Mouse (Mus musculus): ENCODE results near the gene Nrf1. TPM values are rescaled to one million over a fixed set of nuclear protein-coding genes. Genes with fewer than 3 reads are reported as not detected.

The Nrf1 gene
- total RNA-seq, 2 experiments from 2014 or later: 23.6 to 26.8 TPM

DNA sequence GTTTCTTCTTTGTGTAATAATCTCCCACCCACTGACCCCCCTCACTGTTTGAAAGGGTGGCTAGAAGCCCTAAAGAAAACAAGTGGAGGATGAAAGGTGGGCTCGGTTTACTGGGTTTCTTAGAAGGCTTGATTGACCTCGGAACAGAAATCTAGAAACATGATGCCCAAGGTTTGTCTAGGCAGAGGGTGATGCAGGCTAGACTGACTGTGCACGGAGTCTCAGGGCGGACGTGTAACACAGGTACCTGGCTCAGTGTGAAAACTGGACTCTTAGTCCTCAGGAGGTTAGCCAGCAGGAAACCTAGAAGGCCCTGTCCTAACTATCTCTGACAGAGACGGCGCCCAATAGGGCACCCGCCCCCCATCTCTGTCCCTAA is 124.6 kb downstream of the Nrf1 start:
- intact Hi-C loops (cut with DNase I): no loop called here
- DNase-seq (ENCODE audit: low spot score in 2 of 2): no peak

DNA sequence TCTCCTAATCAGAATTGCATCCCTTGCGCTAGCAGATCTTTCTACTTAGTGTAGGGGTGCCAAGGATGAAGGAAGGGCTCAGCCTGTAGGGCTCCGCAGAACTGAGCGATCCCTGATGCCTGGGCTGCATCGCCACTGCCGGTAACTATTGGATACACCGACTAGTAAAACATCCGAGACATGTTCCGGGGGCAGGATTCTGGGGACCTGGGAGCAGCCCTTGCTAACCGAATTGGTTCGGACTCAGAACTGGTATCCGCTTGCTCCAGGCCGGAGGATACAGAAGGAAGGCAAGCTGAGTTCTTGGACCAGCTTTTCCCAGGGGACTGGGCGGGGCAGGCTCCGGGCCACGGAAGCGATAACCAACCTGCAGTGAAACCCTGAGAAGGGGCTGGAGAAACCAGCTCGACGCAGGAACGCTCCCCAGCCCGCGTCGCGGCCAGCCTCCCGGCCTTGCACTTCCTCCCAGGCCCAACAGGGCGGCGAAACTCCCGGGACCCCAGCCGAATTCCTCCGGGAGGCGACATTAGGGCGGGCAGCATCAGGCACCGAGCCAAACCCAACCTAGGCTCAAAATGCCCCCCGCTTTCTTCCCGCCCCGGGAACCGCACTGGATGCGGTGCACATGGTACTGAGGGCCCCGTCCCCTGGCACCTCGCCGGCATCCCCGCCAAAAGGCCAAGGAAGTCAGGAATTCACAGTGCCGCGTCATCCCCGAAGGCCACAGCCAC is 125.2 kb downstream of the Nrf1 start:
- DNase-seq (ENCODE audit: low spot score in 2 of 2): no peak
- intact Hi-C loops (cut with DNase I): no loop called here

DNA sequence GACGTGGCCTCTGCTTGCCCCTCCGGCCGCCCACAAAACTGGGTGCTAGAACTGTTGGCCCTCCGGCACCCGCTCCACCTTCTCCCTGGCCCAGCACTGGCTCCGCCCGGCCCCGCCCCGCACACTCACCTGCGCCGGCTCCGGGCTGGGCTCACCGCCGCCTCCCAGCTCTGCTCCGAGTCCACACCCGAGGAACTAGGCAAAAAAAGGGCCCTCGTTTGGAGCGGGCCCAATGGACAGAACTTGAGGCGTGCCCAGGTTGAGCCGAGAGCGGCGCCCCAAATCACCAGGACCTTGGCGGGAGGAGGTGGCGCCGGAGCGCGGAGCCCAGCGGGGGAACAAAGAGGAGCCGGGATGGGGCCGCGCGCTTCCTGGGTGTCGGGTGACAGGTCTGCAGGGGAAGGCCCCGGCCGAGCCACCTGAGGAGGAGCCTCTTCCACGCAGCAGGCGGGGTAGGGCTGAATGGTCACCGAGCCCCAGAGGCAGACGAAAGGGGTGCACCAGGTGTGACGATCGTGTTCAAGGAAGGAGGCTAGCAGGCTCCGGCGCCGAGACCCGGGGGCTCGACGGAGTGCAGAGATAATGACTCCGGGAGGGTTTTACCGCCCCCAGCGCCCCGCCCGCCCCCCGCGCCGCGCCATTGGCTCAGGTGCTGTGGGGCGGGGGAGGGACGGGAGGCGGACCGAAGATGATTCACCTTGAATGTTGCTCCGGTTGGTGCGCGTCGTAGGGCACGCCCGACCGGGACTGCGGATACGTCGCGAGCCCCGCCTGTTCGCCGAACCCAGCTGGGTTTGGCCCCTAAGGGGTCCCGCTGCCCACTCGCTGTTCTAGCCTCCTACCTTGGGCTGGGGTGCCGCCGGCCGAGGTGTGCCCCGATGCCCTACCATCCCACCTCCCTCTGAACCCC is 126.0 kb downstream of the Nrf1 start:
- intact Hi-C loops (cut with DNase I): no loop called here
- DNase-seq (ENCODE audit: low spot score in 2 of 2): no peak

DNA sequence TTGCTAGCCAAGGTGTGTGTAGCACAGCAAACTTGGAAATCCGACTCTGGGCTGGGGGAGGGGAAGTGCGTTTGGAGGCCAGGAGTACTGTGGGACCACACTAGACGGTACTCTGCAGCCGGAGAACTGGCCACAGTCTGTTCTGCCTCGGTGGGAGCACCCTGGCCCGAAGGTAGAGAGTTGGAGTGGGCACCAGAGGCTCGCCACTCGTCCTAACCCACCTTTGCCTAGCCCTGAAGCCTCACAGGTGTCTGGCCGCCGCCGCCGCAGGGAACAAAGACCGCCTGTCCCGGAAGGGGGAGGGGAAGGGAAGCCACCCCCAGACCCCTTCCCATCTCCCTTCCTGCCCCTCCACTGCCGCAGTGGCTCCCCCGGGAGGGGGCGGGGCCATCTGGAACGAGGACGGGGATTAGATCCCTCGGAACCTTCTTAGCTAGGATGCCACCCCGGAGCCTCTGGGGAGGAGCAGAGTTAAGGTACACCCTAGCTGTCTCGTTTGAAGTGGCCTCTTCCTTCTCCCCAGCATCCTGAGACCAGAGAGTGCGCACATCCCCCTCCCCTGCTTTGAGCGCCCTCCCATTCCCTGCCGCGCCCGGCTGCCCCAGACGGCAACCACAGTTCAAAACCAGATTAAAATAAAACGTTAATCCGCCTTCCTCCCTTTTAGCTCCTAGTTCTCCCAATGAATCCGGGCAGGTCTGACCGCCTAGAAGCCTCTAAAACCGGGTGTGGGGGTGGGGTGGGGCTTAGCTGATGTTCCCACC is 126.9 kb downstream of the Nrf1 start:
- DNase-seq (ENCODE audit: low spot score in 2 of 2): no peak
- intact Hi-C loops (cut with DNase I): no loop called here

- no peak for DNase-seq (ENCODE audit: low spot score in 2 of 2)
- intact Hi-C loops (cut with DNase I): no loop called here
These were observed 127.6 kb downstream of the Nrf1 start for GRCm38 (mm10) chr6:30175225-30175917.

DNA sequence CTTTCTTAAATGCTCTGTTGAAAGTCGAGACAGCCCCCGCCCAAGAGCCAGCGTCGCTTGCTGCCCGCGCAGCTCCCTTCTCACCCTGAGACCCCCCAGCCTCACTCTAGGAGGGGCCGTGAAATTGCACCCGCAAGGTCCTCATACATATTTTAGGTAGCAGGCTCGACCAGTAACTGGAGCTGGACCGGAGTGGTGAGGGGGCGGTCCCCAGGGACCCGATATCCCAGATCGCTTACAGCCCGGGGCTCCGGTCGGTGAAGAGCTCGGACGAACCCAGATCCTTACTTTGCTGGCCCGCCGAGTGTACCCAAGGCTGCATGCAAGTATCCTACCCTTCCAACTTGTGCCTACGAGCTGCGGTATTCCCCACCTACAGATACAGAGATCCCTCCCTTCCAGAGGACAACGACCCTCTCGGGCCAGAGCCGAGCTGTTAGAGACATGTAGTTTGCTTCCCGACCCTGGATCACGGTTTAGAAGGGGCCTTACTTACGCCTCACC is 128.2 kb downstream of the Nrf1 start:
- intact Hi-C loops (cut with DNase I): no loop called here

DNA sequence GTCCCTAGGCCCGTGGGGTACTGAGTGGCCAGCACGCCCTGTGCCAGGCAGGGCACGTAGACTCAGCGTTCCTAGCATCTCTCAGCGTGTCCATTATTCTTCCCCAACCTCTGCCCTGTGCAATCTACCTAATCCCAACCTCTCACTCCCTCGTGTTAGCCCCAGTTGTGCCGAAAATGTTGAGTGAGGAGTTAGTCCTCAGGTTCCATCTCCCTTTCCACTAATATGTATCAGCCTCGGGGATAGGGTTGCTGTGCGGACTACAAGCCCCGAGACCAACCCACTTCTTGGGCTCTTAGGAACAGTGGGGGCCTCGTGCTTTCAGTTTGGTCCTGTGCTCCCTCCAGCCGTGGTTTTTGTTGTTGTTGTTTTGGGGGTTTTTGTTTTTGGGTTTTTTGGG is 128.7 kb downstream of the Nrf1 start:
- DNase-seq (ENCODE audit: low spot score in 2 of 2): no peak
- intact Hi-C loops (cut with DNase I): no loop called here

More for the DNA sequence above, 128.2 kb downstream of the Nrf1 start:
- no peak for DNase-seq (ENCODE audit: low spot score in 2 of 2)

DNA sequence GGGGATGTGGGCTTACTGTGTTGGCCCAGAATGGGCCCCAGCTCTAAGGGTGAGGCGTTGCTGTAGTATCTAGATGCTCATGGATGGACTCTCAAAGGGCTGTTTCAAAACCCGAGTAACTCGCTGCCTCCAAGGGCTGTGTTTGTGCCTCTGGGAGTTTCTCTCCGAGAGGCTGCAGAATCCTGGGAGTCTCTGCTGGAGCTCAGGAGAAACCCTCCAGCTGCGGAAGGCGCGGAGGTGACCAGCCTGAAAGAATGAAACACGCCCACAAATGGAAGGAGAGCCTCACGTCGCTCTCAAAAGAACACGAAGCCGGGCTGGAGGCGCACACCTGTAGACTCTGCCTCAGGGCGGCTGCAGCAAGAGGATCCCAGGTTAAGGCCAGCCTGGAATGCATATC is 129.5 kb downstream of the Nrf1 start:
- no peak for DNase-seq (ENCODE audit: low spot score in 2 of 2)
- intact Hi-C loops (cut with DNase I): no loop called here

DNA sequence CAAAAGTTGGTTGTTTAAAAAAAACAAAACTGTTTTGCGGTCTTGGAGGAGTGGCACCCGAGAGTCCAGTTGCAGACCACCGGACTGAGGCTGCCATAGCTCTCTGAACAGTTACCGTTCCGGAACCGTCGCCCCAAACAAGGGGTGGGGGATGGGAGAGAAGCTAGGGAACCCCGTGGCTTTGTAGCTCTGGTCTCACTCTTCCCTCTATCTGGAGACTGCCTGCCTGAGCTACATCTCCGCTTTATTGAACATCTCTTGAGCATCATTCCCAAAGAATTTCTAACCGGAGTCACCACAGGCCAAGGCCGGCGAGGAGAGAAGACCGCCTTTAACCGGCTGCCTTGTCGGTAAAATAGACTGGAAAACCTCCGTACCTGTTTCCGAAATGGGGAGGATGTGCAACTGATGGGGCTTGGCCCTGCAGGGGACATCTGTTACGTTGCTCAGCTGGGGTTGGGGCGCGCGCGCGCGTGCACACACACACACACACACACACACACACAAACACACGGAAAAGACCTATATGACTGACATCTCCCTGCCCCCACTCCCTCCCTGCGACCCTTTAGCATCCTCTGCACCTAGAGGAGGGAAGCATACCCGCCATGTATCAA is 130.3 kb downstream of the Nrf1 start:
- intact Hi-C loops (cut with DNase I): no loop called here
- DNase-seq (ENCODE audit: low spot score in 2 of 2): no peak

- intact Hi-C loops (cut with DNase I): no loop called here
- no peak for DNase-seq (ENCODE audit: low spot score in 2 of 2)
These were observed 131.3 kb downstream of the Nrf1 start for GRCm38 (mm10) chr6:30179046-30179445.

- no peak for DNase-seq (ENCODE audit: low spot score in 2 of 2)
- intact Hi-C loops (cut with DNase I): no loop called here
These were observed 132.5 kb downstream of the Nrf1 start for GRCm38 (mm10) chr6:30180321-30180720.

- DNase-seq (ENCODE audit: low spot score in 2 of 2): no peak
- intact Hi-C loops (cut with DNase I): no loop called here
These were observed 134.2 kb downstream of the Nrf1 start for GRCm38 (mm10) chr6:30182038-30182437.

DNA sequence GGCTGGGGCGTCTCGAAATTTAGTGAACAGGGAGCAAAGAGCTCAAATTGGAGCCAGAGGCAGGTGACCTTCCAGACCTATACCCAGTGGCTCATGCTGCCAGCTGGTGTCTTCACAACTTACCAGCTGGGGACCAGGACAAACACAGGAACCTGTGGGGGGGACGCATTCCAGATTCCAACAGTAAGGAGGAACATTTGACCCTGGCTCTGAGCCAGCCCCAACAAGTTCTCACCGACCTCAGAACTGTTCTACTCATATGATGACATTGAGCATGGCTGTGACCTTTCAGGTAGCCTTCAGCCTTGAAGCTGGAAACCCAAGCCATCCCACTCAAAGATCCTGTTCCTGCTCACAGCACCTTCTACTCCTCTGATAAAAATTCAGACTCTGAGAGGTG is 135.8 kb downstream of the Nrf1 start:
- intact Hi-C loops (cut with DNase I): no loop called here
- DNase-seq (ENCODE audit: low spot score in 2 of 2): no peak

- DNase-seq (ENCODE audit: low spot score in 2 of 2): no peak
- intact Hi-C loops (cut with DNase I): no loop called here
These were observed 147.9 kb downstream of the Nrf1 start for GRCm38 (mm10) chr6:30195656-30196055.

DNA sequence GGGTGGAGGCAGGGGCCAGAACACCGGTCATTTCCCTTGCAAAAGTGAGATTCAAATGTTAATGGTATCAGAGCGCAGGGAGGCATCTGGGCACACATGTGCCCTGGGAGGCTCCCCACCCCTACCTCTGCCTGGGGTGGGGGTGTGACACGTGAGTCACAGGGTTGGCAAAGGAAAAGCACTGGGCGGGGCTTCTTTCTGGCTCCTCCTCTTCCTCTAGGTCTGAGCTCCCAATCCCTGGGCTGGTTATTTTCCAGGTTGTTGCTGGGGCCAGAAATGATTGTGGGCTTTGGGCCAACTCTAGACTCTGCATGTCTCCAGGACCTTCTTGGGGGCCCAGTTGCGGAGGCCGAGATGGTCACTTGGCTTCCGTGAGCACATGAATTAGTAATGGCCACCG is 148.4 kb downstream of the Nrf1 start:
- intact Hi-C loops (cut with DNase I): no loop called here

More for the DNA sequence above, 148.4 kb downstream of the Nrf1 start:
- no peak for DNase-seq (ENCODE audit: low spot score in 2 of 2)
